In genomic region chr19:5052166-5052822, GRCm38 (mm10) we compare ENCODE assay signal across 10 mouse cellular contexts. TPM values are rescaled to one million over a fixed set of nuclear protein-coding genes. Genes with fewer than 3 reads are reported as not detected.
DNase-seq lines count a peak whose midpoint lies in the region; ATAC-seq and TF ChIP-seq lines count a peak whose summit lies in the region.
"Had no signal": no experiment of that assay in that cellular context is flagged by ENCODE, and none has a peak within 500 bp of the region (broad histone marks: within the 10 kb centered on the region; RNA-seq: fewer than 3 reads in every experiment).

No protein-coding gene starts in this region.

- TF ChIP-seq CTCF in embryonic fibroblast, embryonic 13.5 days (IDR thresholded peaks at IDR 0.05; ENCODE audit: borderline replicate concordance, insufficient read depth, low read length) = no peak

- no peak overlapping the region for H3K4me3 ChIP-seq in heart, embryonic 14.5 days (ENCODE audit: control insufficient read depth in 1 of 2, insufficient read depth in 1 of 2, low read depth in 1 of 2, low read length in 2 of 2)
- H3K4me3 ChIP-seq in liver, embryonic 11.5 days (ENCODE audit: low read depth, low read length) = no peak overlapping the region
- peak overlapping the region; percentile 69 for H3K4me3 ChIP-seq in embryonic fibroblast, embryonic 13.5 days (ENCODE audit: insufficient read depth, low read length)

- H3K27me3 ChIP-seq in heart, embryonic 14.5 days (ENCODE audit: control insufficient read depth, insufficient read depth, low read length) = peaks cover 12% of the 10 kb centered on the region; the same call in 1 of the 2 replicates
- H3K27me3 ChIP-seq in liver, embryonic 11.5 days (replicated peaks; ENCODE audit: control insufficient read depth, insufficient read depth, low read length) = peaks cover 36% of the 10 kb centered on the region

- H3K27ac ChIP-seq in heart, embryonic 14.5 days (replicated peaks in 1 of 2; ENCODE audit: control insufficient read depth in 1 of 2, insufficient read depth in 1 of 2, low read depth in 2 of 2, low read length in 2 of 2) = no peak overlapping the region
- no peak overlapping the region for H3K27ac ChIP-seq in liver, embryonic 11.5 days (ENCODE audit: low read depth, low read length)
- peak overlapping the region; percentile 10 for H3K27ac ChIP-seq in embryonic fibroblast, embryonic 13.5 days (ENCODE audit: insufficient read depth, low read length)

- WGBS in heart, embryonic 14.5 days = 36% methylated on average over 25 of the region's 25 CpGs
- WGBS in liver, embryonic 11.5 days = 38% methylated on average over 25 of the region's 25 CpGs

- 0 out of 2 replicates have a peak overlapping the region, but pooled peaks have one; percentile 2 for H3K9ac ChIP-seq in heart, embryonic 14.5 days (ENCODE audit: low read length)
- H3K9ac ChIP-seq in liver, embryonic 11.5 days (ENCODE audit: low read depth, low read length) = no peak overlapping the region

- no peak for ATAC-seq in heart, embryonic 14.5 days (ENCODE audit: insufficient number of reproducible peaks, insufficient read depth, low FRiP score, low read depth)
- ATAC-seq in liver, embryonic 11.5 days (replicated peaks; ENCODE audit: low FRiP score) = no peak
- no peak for ATAC-seq in megakaryocyte progenitor cell, adult 5-6 weeks (replicated peaks; ENCODE audit: poor library complexity)

- DNase-seq in heart, postnatal 4 days = no peak
- DNase-seq in liver, embryonic 11.5 days (ENCODE audit: low spot score) = no peak
- no peak for DNase-seq in liver
- DNase-seq in brain, adult 2 months (ENCODE audit: low read depth, low spot score) = peak; percentile 87
- no peak for DNase-seq in thymus, postnatal 10 days (ENCODE audit: low spot score in 2 of 2)
- DNase-seq: adrenal gland, postnatal 14 days; thymus, adult 2 months had no signal

- H3K9me3 ChIP-seq in heart, embryonic 14.5 days (ENCODE audit: control insufficient read depth, low read length) = no peaks in the 10 kb centered on the region
- H3K9me3 ChIP-seq in liver, embryonic 11.5 days (ENCODE audit: control insufficient read depth, low read length) = no peaks in the 10 kb centered on the region

- peak; percentile 34; the same call in 1 of the 2 replicates for TF ChIP-seq POLR2A in embryonic fibroblast, embryonic 13.5 days (IDR thresholded peaks at IDR 0.05; ENCODE audit: low read depth, low read length)

- H3K36me3 ChIP-seq in heart, embryonic 14.5 days (ENCODE audit: control insufficient read depth, insufficient read depth, low read length) = peaks cover 26% of the 10 kb centered on the region
- peaks cover 11% of the 10 kb centered on the region; the same call in 1 of the 2 replicates for H3K36me3 ChIP-seq in liver, embryonic 11.5 days (ENCODE audit: control insufficient read depth, insufficient read depth, low read length)

- peaks cover 17 to 30% of the 10 kb centered on the region in 2 experiments for H3K4me1 ChIP-seq in heart, embryonic 14.5 days (ENCODE audit: control insufficient read depth in 2 of 2, insufficient read depth in 2 of 2, low read length in 2 of 2)
- peaks cover 7% of the 10 kb centered on the region; the same call in 1 of the 2 replicates for H3K4me1 ChIP-seq in liver, embryonic 11.5 days (replicated peaks; ENCODE audit: control insufficient read depth, insufficient read depth, low read length)
- 0 out of 2 replicates have a peak, but pooled peaks cover 2% of the 10 kb centered on the region for H3K4me1 ChIP-seq in embryonic fibroblast, embryonic 13.5 days (ENCODE audit: control insufficient read depth, insufficient read depth, low read length)

- peak overlapping the region; percentile 69 for H3K4me2 ChIP-seq in heart, embryonic 14.5 days (ENCODE audit: low read length)
- peak overlapping the region; percentile 10; the same call in 1 of the 2 replicates for H3K4me2 ChIP-seq in liver, embryonic 11.5 days

RNA-seq across cellular contexts. Expression of gene Rin1, which starts 2.0 kb away (rescaled TPM):
- 1.9 and 2.7 TPM in 2 replicates for polyA plus RNA-seq in heart, embryonic 14.5 days (2014; fragmentation: Nextera tagmentation; extraction: Ambion mirVana)
- 1 to 10 TPM; 2.2 to 2.9 TPM for total RNA-seq in heart, postnatal 4 days (2021)
- polyA plus RNA-seq in liver, embryonic 11.5 days (2014; fragmentation: Nextera tagmentation; extraction: Ambion mirVana) = 1.3 and 1.4 TPM in 2 replicates
- polyA plus RNA-seq in embryonic fibroblast, embryonic 13.5 days (2011; ENCODE audit: insufficient read length, low read depth, missing spikeins) = 60.2 and 82.9 TPM in 2 replicates
- 0.17 and 0.22 TPM in 2 replicates for total RNA-seq in megakaryocyte progenitor cell, adult 5-6 weeks (2015)
- 0.12 and 0.47 TPM in 2 replicates for total RNA-seq in megakaryocyte progenitor cell, adult 5-6 weeks (2017)

RNA-seq across cellular contexts. Expression of gene Brms1, which starts 11.1 kb away (rescaled TPM):
- 27.5 and 31.2 TPM in 2 replicates for polyA plus RNA-seq in heart, embryonic 14.5 days (2014; fragmentation: Nextera tagmentation; extraction: Ambion mirVana)
- total RNA-seq in heart, postnatal 4 days (2021) = 10 to 100 TPM; 16.7 to 18.2 TPM
- polyA plus RNA-seq in liver, embryonic 11.5 days (2014; fragmentation: Nextera tagmentation; extraction: Ambion mirVana) = 61.2 and 61.3 TPM in 2 replicates
- polyA plus RNA-seq in embryonic fibroblast, embryonic 13.5 days (2011; ENCODE audit: insufficient read length, low read depth, missing spikeins) = 12.9 and 14.5 TPM in 2 replicates
- total RNA-seq in megakaryocyte progenitor cell, adult 5-6 weeks (2015) = 12.8 and 19.7 TPM in 2 replicates
- 36.6 and 39.8 TPM in 2 replicates for total RNA-seq in megakaryocyte progenitor cell, adult 5-6 weeks (2017)

RNA-seq across cellular contexts. Expression of gene AC124502.3, which starts 13.6 kb away (rescaled TPM):
- 1.3 and 1.4 TPM in 2 replicates for polyA plus RNA-seq in heart, embryonic 14.5 days (2014; fragmentation: Nextera tagmentation; extraction: Ambion mirVana)
- 1 to 10 TPM; 1.6 to 2.0 TPM for total RNA-seq in heart, postnatal 4 days (2021)
- polyA plus RNA-seq in liver, embryonic 11.5 days (2014; fragmentation: Nextera tagmentation; extraction: Ambion mirVana) = 1.1 TPM in 2 replicates
- 0.60 and 1.5 TPM in 2 replicates for polyA plus RNA-seq in embryonic fibroblast, embryonic 13.5 days (2011; ENCODE audit: insufficient read length, low read depth, missing spikeins)
- 6.1 and 6.4 TPM in 2 replicates for total RNA-seq in megakaryocyte progenitor cell, adult 5-6 weeks (2015)
- total RNA-seq in megakaryocyte progenitor cell, adult 5-6 weeks (2017) = 8.0 and 8.2 TPM in 2 replicates

RNA-seq across cellular contexts. Expression of gene B4gat1, which starts 13.7 kb away (rescaled TPM):
- polyA plus RNA-seq in heart, embryonic 14.5 days (2014; fragmentation: Nextera tagmentation; extraction: Ambion mirVana) = 49.9 and 53.1 TPM in 2 replicates
- total RNA-seq in heart, postnatal 4 days (2021) = 10 to 100 TPM; 33.0 to 36.8 TPM
- 19.1 and 21.3 TPM in 2 replicates for polyA plus RNA-seq in liver, embryonic 11.5 days (2014; fragmentation: Nextera tagmentation; extraction: Ambion mirVana)
- 31.4 and 33.5 TPM in 2 replicates for polyA plus RNA-seq in embryonic fibroblast, embryonic 13.5 days (2011; ENCODE audit: insufficient read length, low read depth, missing spikeins)
- 0.99 TPM in 1 of 2 replicates, not detected in the other for total RNA-seq in megakaryocyte progenitor cell, adult 5-6 weeks (2015)
- 0.75 TPM in 1 of 2 replicates, not detected in the other for total RNA-seq in megakaryocyte progenitor cell, adult 5-6 weeks (2017)

RNA-seq across cellular contexts. Expression of gene Cd248, which starts 15.6 kb away (rescaled TPM):
- 15.3 and 16.8 TPM in 2 replicates for polyA plus RNA-seq in heart, embryonic 14.5 days (2014; fragmentation: Nextera tagmentation; extraction: Ambion mirVana)
- total RNA-seq in heart, postnatal 4 days (2021) = 10 to 100 TPM; 25.8 to 27.1 TPM
- polyA plus RNA-seq in liver, embryonic 11.5 days (2014; fragmentation: Nextera tagmentation; extraction: Ambion mirVana) = 28.6 and 29.3 TPM in 2 replicates
- polyA plus RNA-seq in embryonic fibroblast, embryonic 13.5 days (2011; ENCODE audit: insufficient read length, low read depth, missing spikeins) = 202 and 292 TPM in 2 replicates
- total RNA-seq in megakaryocyte progenitor cell, adult 5-6 weeks (2015) = 0.20 and 0.30 TPM in 2 replicates
- total RNA-seq in megakaryocyte progenitor cell, adult 5-6 weeks (2017) = 0.20 and 0.25 TPM in 2 replicates

Comparison
In these comparisons a context has a peak if more than half of its experiments do, and no peak if none do; other contexts are left out.
1. RNA of gene Rin1, which starts 2.0 kb away (polyA plus RNA-seq): 60.2 to 82.9 TPM in embryonic fibroblast, embryonic 13.5 days; 1.9 to 2.7 TPM in heart, embryonic 14.5 days and 1.3 to 1.4 TPM in liver, embryonic 11.5 days; every median in the first group is over 10 times any median in the second.